Mouse (Mus musculus) megakaryocyte, embryonic 14.5 days (primary cell): ENCODE data around the gene Fabp6. TPM values are rescaled to one million over a fixed set of nuclear protein-coding genes. Genes with fewer than 3 reads are reported as not detected.

Experiments used
- H3K27me3 ChIP-seq: replicated peaks from 2 replicates; pipeline ENCODE3; 2012; ENCODE audit warnings: inconsistent platforms
- H3K36me3 ChIP-seq: replicated peaks from 2 replicates; pipeline ENCODE3; 2012; ENCODE audit warnings: low read length, inconsistent platforms, mixed read lengths
- H3K4me1 ChIP-seq: 2 replicates; pipeline ENCODE4 v1.6.1; 2012; ENCODE audit warnings: inconsistent platforms
- H3K4me3 ChIP-seq: replicated peaks from 2 replicates; pipeline ENCODE3; 2012; ENCODE audit warnings: moderate library complexity, mild to moderate bottlenecking, inconsistent platforms
- H3K9me3 ChIP-seq: 2 replicates; pipeline ENCODE4 v1.6.1; 2012; ENCODE audit warnings: inconsistent platforms
- FLI1 ChIP-seq: IDR thresholded peaks from 2 replicates; pipeline ENCODE4 v1.6.1; 2012; ENCODE audit warnings: low read length, inconsistent platforms, mixed read lengths
- GATA1 ChIP-seq: IDR thresholded peaks from 3 replicates; pipeline ENCODE4 v1.6.1; 2012; ENCODE audit warnings: mixed read lengths, low read length, inconsistent platforms, borderline replicate concordance
- polyA plus RNA-seq: library from polyadenylated mRNA; stranded (reverse); fragments of >175 nt; gene quantifications from 2 replicates; pipeline ENCODE4 v1.2.3, GENCODE M21; 2012; ENCODE audit warnings: low replicate concordance; ENCODE audit not compliant: insufficient read depth

Gene Fabp6
- polyA plus RNA-seq, 1 experiment = not detected

GRCm38 (mm10) chr11:43569188-43569587 is 32.2 kb downstream of the Fabp6 start:
- Histone ChIP-seq H3K36me3 (peaks cover 49% of the 10 kb centered on the region), H3K4me3 (peak overlapping the region; percentile 83), H3K4me1 (peaks cover 97% of the 10 kb centered on the region), H3K27me3 (no peaks in the 10 kb centered on the region), H3K9me3 (no peaks in the 10 kb centered on the region)
- TF ChIP-seq FLI1 = no peak
- no peak for TF ChIP-seq GATA1

- Histone ChIP-seq H3K9me3 (no peaks in the 10 kb centered on the region), H3K27me3 (no peaks in the 10 kb centered on the region), H3K4me3 (peak overlapping the region; percentile 66), H3K4me1 (peaks cover 97% of the 10 kb centered on the region), H3K36me3 (peaks cover 53% of the 10 kb centered on the region)
- TF ChIP-seq FLI1 (no peak), GATA1 (no peak)
These were observed 33.1 kb downstream of the Fabp6 start for GRCm38 (mm10) chr11:43568263-43568662.

- Histone ChIP-seq H3K4me1 (peaks cover 97% of the 10 kb centered on the region), H3K27me3 (no peaks in the 10 kb centered on the region), H3K4me3 (no peak overlapping the region), H3K36me3 (peaks cover 49% of the 10 kb centered on the region), H3K9me3 (no peaks in the 10 kb centered on the region)
- TF ChIP-seq FLI1 (no peak), GATA1 (no peak)
These were observed 34.6 kb downstream of the Fabp6 start for GRCm38 (mm10) chr11:43566696-43567095.

GRCm38 (mm10) chr11:43565852-43566251 is 35.5 kb downstream of the Fabp6 start:
- TF ChIP-seq GATA1 (no peak), FLI1 (no peak)
- no peaks in the 10 kb centered on the region for H3K27me3 ChIP-seq
- H3K4me3 ChIP-seq = no peak overlapping the region

GRCm38 (mm10) chr11:43565414-43565813 is 35.9 kb downstream of the Fabp6 start:
- Histone ChIP-seq H3K9me3 (no peaks in the 10 kb centered on the region), H3K27me3 (no peaks in the 10 kb centered on the region), H3K4me3 (no peak overlapping the region), H3K4me1 (peaks cover 97% of the 10 kb centered on the region), H3K36me3 (peaks cover 61% of the 10 kb centered on the region)
- TF ChIP-seq FLI1 = no peak
- TF ChIP-seq GATA1 = no peak

More at GRCm38 (mm10) chr11:43565852-43566251, 35.5 kb downstream of the Fabp6 start:
- peaks cover 97% of the 10 kb centered on the region for H3K4me1 ChIP-seq
- H3K36me3 ChIP-seq = peaks cover 56% of the 10 kb centered on the region
- H3K9me3 ChIP-seq = no peaks in the 10 kb centered on the region

- H3K27me3 ChIP-seq = no peaks in the 10 kb centered on the region
- TF ChIP-seq FLI1 (no peak), GATA1 (no peak)
- peaks cover 73% of the 10 kb centered on the region for H3K36me3 ChIP-seq
- H3K4me3 ChIP-seq = no peak overlapping the region
- H3K4me1 ChIP-seq = peaks cover 93% of the 10 kb centered on the region
- no peaks in the 10 kb centered on the region for H3K9me3 ChIP-seq
These were observed 37.6 kb downstream of the Fabp6 start for GRCm38 (mm10) chr11:43563654-43564244.

- Histone ChIP-seq H3K27me3 (no peaks in the 10 kb centered on the region), H3K4me1 (peaks cover 88% of the 10 kb centered on the region), H3K9me3 (no peaks in the 10 kb centered on the region), H3K4me3 (no peak overlapping the region), H3K36me3 (peaks cover 75% of the 10 kb centered on the region)
- no peak for TF ChIP-seq GATA1
- TF ChIP-seq FLI1 = no peak
These were observed 41.6 kb downstream of the Fabp6 start for GRCm38 (mm10) chr11:43559515-43560292.

GRCm38 (mm10) chr11:43556538-43556937 is 44.8 kb downstream of the Fabp6 start:
- TF ChIP-seq FLI1 (no peak), GATA1 (no peak)
- H3K4me1 ChIP-seq = peaks cover 79% of the 10 kb centered on the region
- H3K36me3 ChIP-seq = peaks cover 62% of the 10 kb centered on the region
- H3K9me3 ChIP-seq = no peaks in the 10 kb centered on the region
- no peaks in the 10 kb centered on the region for H3K27me3 ChIP-seq
- no peak overlapping the region for H3K4me3 ChIP-seq

- TF ChIP-seq FLI1 (no peak), GATA1 (no peak)
- H3K9me3 ChIP-seq = no peaks in the 10 kb centered on the region
- H3K27me3 ChIP-seq = no peaks in the 10 kb centered on the region
- peaks cover 56% of the 10 kb centered on the region for H3K36me3 ChIP-seq
- H3K4me3 ChIP-seq = no peak overlapping the region
- H3K4me1 ChIP-seq = peaks cover 80% of the 10 kb centered on the region
These were observed 48.7 kb downstream of the Fabp6 start for GRCm38 (mm10) chr11:43552675-43553074.

- Histone ChIP-seq H3K27me3 (no peaks in the 10 kb centered on the region), H3K9me3 (no peaks in the 10 kb centered on the region), H3K36me3 (peaks cover 56% of the 10 kb centered on the region), H3K4me1 (peaks cover 76% of the 10 kb centered on the region), H3K4me3 (no peak overlapping the region)
- TF ChIP-seq FLI1 (no peak), GATA1 (no peak)
These were observed 49.6 kb downstream of the Fabp6 start for GRCm38 (mm10) chr11:43551756-43552155.
